Mouse (Mus musculus): Measurements from ENCODE around the gene Pon3.

DNA sequence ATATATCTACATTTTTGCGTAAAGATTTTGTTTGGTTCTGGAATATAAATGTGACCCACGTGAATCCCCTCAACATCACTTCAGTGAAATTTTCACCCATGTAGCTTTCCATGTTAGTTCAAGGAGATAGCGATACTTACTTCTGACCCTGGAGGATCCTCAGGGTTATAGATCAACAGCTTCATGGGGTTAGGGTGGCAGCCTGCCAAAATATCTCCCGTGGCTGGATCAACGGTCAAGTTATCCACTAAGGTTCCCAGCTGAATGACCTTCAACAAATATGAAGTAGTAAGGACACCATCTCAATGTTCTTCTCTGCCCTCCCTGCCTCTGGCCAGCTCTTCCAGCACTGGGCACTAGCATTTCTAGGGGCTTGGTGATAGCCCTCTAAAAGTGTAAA, 25.8 kb downstream of the Pon3 start:
- TF ChIP-seq CTCF (IDR thresholded peaks at IDR 0.05; ENCODE audit: extremely low read depth, insufficient read depth, insufficient read length, insufficient replicate concordance) = no peak
- no peak for TF ChIP-seq POLR2A (IDR thresholded peaks at IDR 0.05; ENCODE audit: low read depth, low read length)

All from spleen, adult 2 months (tissue).